Mouse (Mus musculus) forebrain, embryonic 14.5 days (tissue): ENCODE measurements at regions not wholly inside any gene's neighbourhood (a gene's known extent, or its start where the extent isn't known, plus 50 kb on each side); places are given as distances from the start of the nearest gene placed in this dataset.

Experiments
- ATAC-seq: fragments of 200-750 bp; cut with Nextera tagmentation; 2 replicates; pipeline ENCODE4 v1.8.0; 2017; ENCODE audit warnings: mild to moderate bottlenecking, moderate library complexity
- DNase-seq: peaks from one replicate; pipeline ENCODE4 v3.0.0-alpha.2; 2015; ENCODE audit warnings: low spot score
- H3K27ac ChIP-seq: fragments of 300-500 bp; sonication (generic); 2 replicates; pipeline ENCODE4 v1.5.1; 2014; ENCODE audit warnings: low read depth, mild to moderate bottlenecking, control low read depth, low read length, moderate library complexity
- H3K27me3 ChIP-seq: fragments of 300-500 bp; sonication (generic); replicated peaks from 2 replicates; pipeline ENCODE4 v1.6.1; 2014; ENCODE audit warnings: low read length, control low read depth, mixed read lengths; ENCODE audit not compliant: control insufficient read depth, insufficient read depth
- H3K36me3 ChIP-seq: fragments of 300-500 bp; sonication (generic); 2 replicates; pipeline ENCODE4 v1.6.1; 2014; ENCODE audit warnings: low read length, control low read depth; ENCODE audit not compliant: control insufficient read depth, insufficient read depth
- H3K4me1 ChIP-seq: fragments of 300-500 bp; sonication (generic); 2 replicates; pipeline ENCODE4 v1.6.1; 2014; ENCODE audit warnings: antibody characterized with exemption, low read length, control low read depth; ENCODE audit not compliant: control insufficient read depth, insufficient read depth
- H3K4me2 ChIP-seq: fragments of 300-500 bp; sonication (generic); 2 replicates; pipeline ENCODE4 v1.6.1; 2014; ENCODE audit warnings: mild to moderate bottlenecking, control low read depth, low read length
- H3K4me3 ChIP-seq: fragments of 300-500 bp; sonication (generic); 2 replicates; pipeline ENCODE4 v1.5.1; 2014; ENCODE audit warnings: low read depth, low read length, control low read depth
- H3K9ac ChIP-seq: fragments of 300-500 bp; sonication (generic); 2 replicates; pipeline ENCODE4 v1.6.1; 2014; ENCODE audit warnings: mild to moderate bottlenecking, low read length, control low read depth, moderate library complexity
- H3K9me3 ChIP-seq: fragments of 300-500 bp; sonication (generic); replicated peaks from 2 replicates; pipeline ENCODE4 v1.6.1; 2016; ENCODE audit warnings: low read length, control low read depth, mixed read lengths; ENCODE audit not compliant: control insufficient read depth
- WGBS: fragments of 180-500 bp; shearing (Covaris S2); extraction: QIAGEN DNeasy Blood & Tissue Kit; methylation state at CpG from one replicate; pipeline ENCODE4 v1.1.7; 2014; 5-methylcytosine and 5-hydroxymethylcytosine counted together

DNA sequence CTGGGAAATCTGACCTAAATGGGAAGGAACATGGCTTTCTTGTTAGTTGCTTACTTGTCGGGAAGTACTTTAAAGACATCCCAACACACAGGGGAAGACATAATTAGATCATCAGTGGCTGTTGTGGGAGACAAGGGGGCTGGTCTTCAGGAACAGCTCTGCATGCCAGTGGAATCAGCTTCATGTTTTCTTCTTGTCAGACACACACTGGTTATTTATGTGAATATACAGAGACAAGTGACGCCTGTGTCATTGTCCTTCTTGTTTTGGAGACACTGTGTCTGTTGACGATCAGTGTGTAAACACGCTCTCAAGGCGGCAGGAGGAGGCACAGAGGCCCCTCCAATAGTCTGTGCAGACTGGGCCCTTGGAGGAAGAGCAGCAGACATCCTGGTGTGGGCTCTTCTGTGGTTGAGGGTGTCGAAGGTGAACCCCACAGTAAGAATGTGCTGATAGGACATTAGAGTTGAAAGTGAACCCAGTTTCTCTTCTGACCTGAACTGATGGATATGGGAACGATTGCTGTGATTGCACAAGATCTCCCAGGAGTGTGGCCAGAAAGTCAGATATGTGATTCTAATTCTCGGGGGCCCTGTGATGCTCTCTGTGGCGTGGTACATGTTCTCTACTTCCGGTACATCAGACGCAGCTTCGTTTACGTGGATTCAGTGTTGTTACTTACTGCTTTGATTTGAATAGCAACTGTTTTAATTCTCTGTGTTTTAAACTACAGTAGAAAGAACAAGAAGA, 151.9 kb upstream of the Gm5148 start:
- WGBS = 85% methylated on average over 13 of the region's 13 CpGs
- no peaks in the 10 kb centered on the region for H3K27me3 ChIP-seq
- no peaks in the 10 kb centered on the region; the same call in 1 of the 2 replicates for H3K4me1 ChIP-seq
- DNase-seq = no peak
- H3K4me2 ChIP-seq = no peak overlapping the region
- H3K4me3 ChIP-seq = no peak overlapping the region
- H3K27ac ChIP-seq = no peak overlapping the region
- H3K36me3 ChIP-seq = no peaks in the 10 kb centered on the region
- no peak overlapping the region for H3K9ac ChIP-seq
- ATAC-seq = no peak
- H3K9me3 ChIP-seq = no peaks in the 10 kb centered on the region

DNA sequence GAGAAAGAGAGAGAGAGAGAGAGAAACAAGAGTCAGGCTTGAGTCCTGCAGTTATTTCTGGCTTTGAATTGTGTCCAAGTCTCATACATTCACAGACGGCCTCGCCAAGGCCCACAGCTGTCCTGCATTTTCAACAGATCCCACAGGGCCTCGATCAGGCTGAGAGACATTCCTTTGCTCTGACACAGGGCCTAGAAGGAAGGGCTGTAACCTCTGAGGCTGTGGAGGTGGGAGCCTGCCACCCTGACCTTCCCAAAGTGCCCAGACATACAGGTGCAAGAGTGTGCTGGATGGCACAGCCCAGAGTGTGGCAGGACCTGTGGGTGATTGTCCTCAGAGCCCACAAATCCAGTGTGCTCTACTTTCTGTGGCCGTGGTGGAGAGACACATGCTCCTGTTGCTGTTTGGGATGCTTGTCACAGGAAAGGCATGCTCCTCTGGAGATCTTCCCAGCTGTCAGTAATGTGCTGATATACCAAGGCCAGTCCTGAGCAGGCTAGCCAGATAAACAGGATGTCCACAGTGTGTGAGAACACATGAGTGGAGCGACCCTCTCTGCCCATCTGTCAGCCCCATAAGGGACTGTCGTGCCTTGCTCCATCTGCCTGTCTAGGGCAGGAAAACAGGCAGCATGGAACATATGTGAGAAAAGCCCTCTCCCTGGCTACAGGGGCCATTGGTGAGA, 151.2 kb upstream of the Gm5148 start:
- H3K27ac ChIP-seq = no peak overlapping the region
- 50% methylated on average over 6 of the region's 6 CpGs for WGBS

DNA sequence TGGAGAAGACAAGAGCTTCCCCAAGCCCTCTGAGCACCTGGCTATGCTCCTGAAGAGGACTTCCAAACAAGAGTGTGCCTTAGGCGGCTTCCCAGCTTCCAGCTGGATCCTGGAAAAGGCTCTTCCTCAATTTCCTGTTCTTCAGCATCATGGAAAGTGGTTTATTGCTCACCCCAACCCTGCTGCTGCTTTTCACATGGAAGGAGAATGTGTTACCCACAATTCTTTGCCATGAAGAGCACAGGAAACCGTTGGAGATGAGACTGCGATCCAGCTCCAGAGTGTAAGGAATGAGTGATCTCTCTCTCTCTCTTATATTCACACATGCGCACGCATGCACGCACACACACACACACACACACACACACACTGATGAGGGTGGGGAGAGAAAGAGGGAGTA, 150.6 kb upstream of the Gm5148 start:
- 84% methylated on average over 6 of the region's 6 CpGs for WGBS
- no peaks in the 10 kb centered on the region; the same call in 1 of the 2 replicates for H3K4me1 ChIP-seq
- DNase-seq = no peak
- no peak for ATAC-seq
- no peak overlapping the region for H3K9ac ChIP-seq
- H3K36me3 ChIP-seq = no peaks in the 10 kb centered on the region
- H3K4me2 ChIP-seq = no peak overlapping the region
- H3K27me3 ChIP-seq = no peaks in the 10 kb centered on the region
- no peak overlapping the region for H3K27ac ChIP-seq
- no peaks in the 10 kb centered on the region for H3K9me3 ChIP-seq
- no peak overlapping the region for H3K4me3 ChIP-seq

More for the DNA sequence above, 151.2 kb upstream of the Gm5148 start:
- no peaks in the 10 kb centered on the region for H3K9me3 ChIP-seq
- no peak overlapping the region for H3K9ac ChIP-seq
- no peaks in the 10 kb centered on the region for H3K36me3 ChIP-seq
- peak; percentile 65 for DNase-seq
- H3K4me3 ChIP-seq = no peak overlapping the region
- H3K27me3 ChIP-seq = no peaks in the 10 kb centered on the region
- ATAC-seq = peak; percentile 75
- H3K4me2 ChIP-seq = no peak overlapping the region
- no peaks in the 10 kb centered on the region; the same call in 1 of the 2 replicates for H3K4me1 ChIP-seq

DNA sequence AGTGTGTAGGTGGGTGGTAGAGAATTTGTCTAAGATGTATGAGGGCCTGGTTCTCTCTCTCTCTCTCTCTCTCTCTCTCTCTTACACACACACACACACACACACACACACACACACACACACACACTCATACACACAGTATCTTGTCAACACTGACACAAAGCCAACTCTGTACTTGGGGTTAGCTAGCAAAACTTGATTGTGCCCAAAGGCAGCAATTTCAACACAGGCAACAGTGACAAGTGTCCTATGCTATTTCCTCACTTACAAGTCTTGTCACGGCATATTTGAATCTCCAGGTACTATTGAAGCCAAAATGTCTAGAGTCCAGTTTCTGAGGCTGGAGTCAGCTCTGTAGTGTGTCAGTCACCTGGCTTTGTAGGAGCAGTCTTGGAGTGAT, 150.1 kb upstream of the Gm5148 start:
- H3K36me3 ChIP-seq = no peaks in the 10 kb centered on the region
- H3K4me3 ChIP-seq = no peak overlapping the region
- ATAC-seq = no peak
- no peak for DNase-seq
- H3K4me2 ChIP-seq = no peak overlapping the region
- 97% methylated on average over 1 of the region's 1 CpGs for WGBS
- H3K9ac ChIP-seq = no peak overlapping the region
- H3K4me1 ChIP-seq = no peaks in the 10 kb centered on the region; the same call in 1 of the 2 replicates
- H3K27ac ChIP-seq = no peak overlapping the region
- no peaks in the 10 kb centered on the region for H3K9me3 ChIP-seq
- H3K27me3 ChIP-seq = no peaks in the 10 kb centered on the region

DNA sequence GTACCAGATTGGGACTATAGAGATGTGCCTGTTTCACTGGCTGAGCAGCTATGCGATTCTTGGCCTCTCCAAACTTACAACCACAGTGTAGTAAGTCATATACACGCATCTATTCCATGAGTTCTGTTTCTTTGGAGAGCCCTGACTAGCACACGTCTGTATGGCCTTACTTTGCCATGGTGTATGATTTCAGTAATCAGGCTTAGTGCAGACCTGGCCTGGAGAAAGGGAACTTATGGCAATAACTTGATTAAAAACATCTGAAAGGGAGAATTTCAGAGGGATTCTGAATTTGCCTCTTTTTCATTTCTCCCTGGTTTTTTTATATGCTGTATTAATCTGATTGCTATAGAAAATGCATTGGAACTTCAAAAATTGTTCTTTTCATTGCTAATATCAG, 148.0 kb upstream of the Gm5148 start:
- Histone ChIP-seq H3K36me3 (no peaks in the 10 kb centered on the region), H3K9me3 (no peaks in the 10 kb centered on the region), H3K9ac (no peak overlapping the region), H3K4me3 (no peak overlapping the region), H3K27ac (no peak overlapping the region), H3K4me1 (no peaks in the 10 kb centered on the region; the same call in 1 of the 2 replicates), H3K4me2 (no peak overlapping the region), H3K27me3 (no peaks in the 10 kb centered on the region)
- ATAC-seq (no peak), DNase-seq (no peak)
- 93% methylated on average over 3 of the region's 3 CpGs for WGBS

DNA sequence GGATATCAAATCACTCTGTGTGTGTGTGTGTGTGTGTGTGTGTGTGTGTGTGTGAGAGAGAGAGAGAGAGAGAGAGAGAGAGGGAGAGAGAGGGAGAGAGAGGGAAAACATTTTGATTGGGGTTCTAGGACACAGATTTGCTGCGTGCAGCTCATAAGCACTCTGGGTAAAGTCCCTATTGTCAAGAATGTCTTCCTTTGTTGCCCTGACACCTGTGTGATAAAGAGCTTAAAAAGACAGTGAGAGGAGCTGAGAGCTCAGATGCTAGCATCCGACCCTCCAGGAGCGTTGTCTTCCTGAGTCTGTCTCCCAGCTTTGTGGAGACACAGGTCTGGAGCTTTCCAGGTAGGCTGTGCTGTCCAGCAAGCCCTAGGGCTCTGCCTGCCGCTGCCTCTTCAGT, 146.8 kb upstream of the Gm5148 start:
- DNase-seq (no peak), ATAC-seq (no peak)
- 67% methylated on average over 4 of the region's 4 CpGs for WGBS
- Histone ChIP-seq H3K9ac (no peak overlapping the region), H3K4me3 (no peak overlapping the region), H3K9me3 (no peaks in the 10 kb centered on the region), H3K27me3 (no peaks in the 10 kb centered on the region), H3K4me1 (no peaks in the 10 kb centered on the region; the same call in 1 of the 2 replicates), H3K27ac (no peak overlapping the region), H3K4me2 (no peak overlapping the region), H3K36me3 (no peaks in the 10 kb centered on the region)

DNA sequence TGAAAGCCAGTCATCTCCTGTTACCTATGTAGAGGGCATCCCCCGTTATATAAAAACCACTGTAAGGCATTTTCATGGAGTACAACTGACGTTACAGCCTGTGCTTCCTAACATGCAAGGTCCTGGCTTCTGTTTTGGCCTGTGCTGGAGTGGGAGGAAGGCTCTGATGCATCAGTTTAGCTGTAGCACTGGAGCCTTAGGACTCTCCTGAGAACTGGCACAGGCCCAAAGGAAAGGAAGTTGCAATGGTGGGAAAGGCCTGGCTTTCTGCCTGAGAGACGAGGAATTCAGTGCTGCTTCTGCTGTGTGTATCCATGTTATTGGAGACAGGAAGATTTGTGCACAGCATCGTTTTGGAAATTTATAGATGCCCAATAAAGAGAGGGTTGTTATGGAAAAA, 144.2 kb upstream of the Gm5148 start:
- Histone ChIP-seq H3K27me3 (no peaks in the 10 kb centered on the region), H3K4me2 (no peak overlapping the region), H3K4me3 (no peak overlapping the region), H3K9ac (no peak overlapping the region), H3K36me3 (no peaks in the 10 kb centered on the region), H3K9me3 (no peaks in the 10 kb centered on the region), H3K4me1 (no peaks in the 10 kb centered on the region), H3K27ac (no peak overlapping the region)
- DNase-seq (peak; percentile 41), ATAC-seq (no peak)
- 72% methylated on average over 4 of the region's 4 CpGs for WGBS

DNA sequence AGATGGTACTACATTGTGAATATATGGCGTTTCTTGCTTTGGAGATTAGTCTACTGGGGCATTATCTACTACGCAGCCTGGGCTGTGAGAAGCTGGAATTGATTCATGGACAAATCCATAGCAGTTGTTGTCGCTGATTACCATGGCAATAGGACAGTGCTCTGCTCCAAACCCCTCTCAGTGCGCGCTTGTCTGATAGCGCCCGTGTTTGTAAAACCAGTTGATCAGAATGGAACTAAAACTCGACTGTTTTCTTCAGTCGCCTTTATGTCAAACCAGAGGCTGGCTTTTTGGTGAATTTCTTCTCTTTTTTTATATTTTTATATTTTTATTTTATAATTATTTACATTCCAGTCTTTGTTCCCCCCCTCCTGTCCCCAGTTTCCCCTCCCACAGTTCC, 138.5 kb upstream of the Gm5148 start:
- DNase-seq = no peak
- Histone ChIP-seq H3K9ac (no peak overlapping the region), H3K27me3 (no peaks in the 10 kb centered on the region), H3K4me3 (no peak overlapping the region), H3K36me3 (no peaks in the 10 kb centered on the region), H3K27ac (no peak overlapping the region), H3K4me2 (no peak overlapping the region), H3K4me1 (peaks cover 5% of the 10 kb centered on the region; the same call in 1 of the 2 replicates), H3K9me3 (no peaks in the 10 kb centered on the region)
- no peak for ATAC-seq
- 93% methylated on average over 9 of the region's 9 CpGs for WGBS
